Mouse (Mus musculus): ENCODE results near the gene D130052B06Rik.

Gene D130052B06Rik

GRCm38 (mm10) chr11:33668376-33668775, 69.3 kb downstream of the D130052B06Rik start:
- DNase-seq = no peak

GRCm38 (mm10) chr11:33670105-33670965, 71.2 kb downstream of the D130052B06Rik start:
- no peak for DNase-seq

All from liver (tissue).